Mouse (Mus musculus) heart, postnatal 0 days (tissue): ENCODE results near the gene Ntn1. TPM values are rescaled to one million over a fixed set of nuclear protein-coding genes. Genes with fewer than 3 reads are reported as not detected.

ENCODE experiments used
- ATAC-seq: fragments of 200-750 bp; cut with Nextera tagmentation; 2 replicates; pipeline ENCODE4 v1.8.0; 2017; ENCODE audit warnings: low read depth, moderate number of reproducible peaks, moderate library complexity; ENCODE audit not compliant: insufficient read depth
- DNase-seq: peaks from one replicate; pipeline ENCODE4 v3.0.0-alpha.2; 2016; ENCODE audit warnings: low spot score
- H3K27ac ChIP-seq: fragments of 300-500 bp; sonication (generic); 2 replicates; pipeline ENCODE4 v1.5.1; 2014; ENCODE audit warnings: low read depth, mild to moderate bottlenecking
- H3K27me3 ChIP-seq: fragments of 300-500 bp; sonication (generic); 2 replicates; pipeline ENCODE4 v1.6.1; 2014; ENCODE audit warnings: low read length, mixed read lengths; ENCODE audit not compliant: control insufficient read depth, insufficient read depth
- H3K36me3 ChIP-seq: fragments of 300-500 bp; sonication (generic); replicated peaks from 2 replicates; pipeline ENCODE4 v1.6.1; 2014; ENCODE audit warnings: low read length, mixed read lengths; ENCODE audit not compliant: control insufficient read depth, insufficient read depth
- H3K4me1 ChIP-seq: fragments of 300-500 bp; sonication (generic); 2 replicates; pipeline ENCODE4 v1.6.1; 2014; ENCODE audit warnings: antibody characterized with exemption; ENCODE audit not compliant: control insufficient read depth, insufficient read depth
- H3K4me2 ChIP-seq: fragments of 300-500 bp; sonication (generic); 2 replicates; pipeline ENCODE4 v1.6.1; 2014; ENCODE audit warnings: low read depth, mild to moderate bottlenecking, low read length, moderate library complexity
- H3K4me3 ChIP-seq: fragments of 300-500 bp; sonication (generic); 2 replicates; pipeline ENCODE4 v1.5.1; 2014; ENCODE audit warnings: low read depth, low read length
- H3K9ac ChIP-seq: fragments of 300-500 bp; sonication (generic); replicated peaks from 2 replicates; pipeline ENCODE4 v1.6.1; 2014; ENCODE audit warnings: low read depth, low read length, mixed read lengths
- H3K9me3 ChIP-seq: fragments of 300-500 bp; sonication (generic); replicated peaks from 2 replicates; pipeline ENCODE4 v1.6.1; 2016; ENCODE audit warnings: low read length; ENCODE audit not compliant: control insufficient read depth
- CTCF ChIP-seq: IDR thresholded peaks from 2 replicates; pipeline ENCODE4 v1.5.1; 2016; ENCODE audit warnings: antibody characterized with exemption, control low read depth, low read depth
- EP300 ChIP-seq: IDR thresholded peaks from 2 replicates; pipeline ENCODE4 v1.6.1; 2016; ENCODE audit warnings: antibody characterized with exemption, low read depth
- WGBS: fragments of 180-500 bp; shearing (Covaris S2); extraction: QIAGEN DNeasy Blood & Tissue Kit; methylation state at CpG from one replicate; pipeline ENCODE4 v1.1.7; 2014; 5-methylcytosine and 5-hydroxymethylcytosine counted together
- polyA plus RNA-seq: library from polyadenylated mRNA; unstranded; fragments of >200 nt; fragmentation: Nextera tagmentation; extraction: Ambion mirVana; gene quantifications from 2 replicates; pipeline ENCODE4 v1.2.1, GENCODE M21; 2015
- total RNA-seq: library from RNA; depleted of rRNA; stranded (reverse); fragments of >200 nt; gene quantifications from 2 replicates; pipeline ENCODE4 v1.2.3, GENCODE M21; 2014; ENCODE audit warnings: low replicate concordance

Gene Ntn1
- total and polyA plus RNA-seq, 2 experiments from 2014 or later = 24.8 to 117 TPM

GRCm38 (mm10) chr11:68405576-68405975 is 5.0 kb upstream of the Ntn1 start:
- Histone ChIP-seq H3K27ac (no peak overlapping the region), H3K9ac (no peak overlapping the region), H3K27me3 (0 out of 2 replicates have a peak, but pooled peaks cover 7% of the 10 kb centered on the region), H3K9me3 (no peaks in the 10 kb centered on the region), H3K4me3 (no peak overlapping the region), H3K4me2 (no peak overlapping the region), H3K4me1 (no peaks in the 10 kb centered on the region), H3K36me3 (no peaks in the 10 kb centered on the region)
- 81% methylated on average over 8 of the region's 8 CpGs for WGBS
- TF ChIP-seq CTCF = no peak
- no peak for TF ChIP-seq EP300
- no peak for ATAC-seq
- DNase-seq = no peak

GRCm38 (mm10) chr11:68404185-68404584 is 3.6 kb upstream of the Ntn1 start:
- Histone ChIP-seq H3K4me3 (no peak overlapping the region), H3K4me1 (peaks cover under 1% of the 10 kb centered on the region; the same call in 1 of the 2 replicates), H3K27ac (no peak overlapping the region), H3K9ac (no peak overlapping the region), H3K36me3 (no peaks in the 10 kb centered on the region), H3K4me2 (no peak overlapping the region), H3K9me3 (no peaks in the 10 kb centered on the region), H3K27me3 (peaks cover 7% of the 10 kb centered on the region; the same call in 1 of the 2 replicates)
- TF ChIP-seq CTCF (peak; percentile 29), EP300 (no peak)
- 52% methylated on average over 4 of the region's 4 CpGs for WGBS
- DNase-seq (no peak), ATAC-seq (no peak)

GRCm38 (mm10) chr11:68401428-68401827 is 805 bp upstream of the Ntn1 start:
- peaks cover 4% of the 10 kb centered on the region; the same call in 1 of the 2 replicates for H3K4me1 ChIP-seq
- H3K9me3 ChIP-seq = no peaks in the 10 kb centered on the region
- ATAC-seq (no peak), DNase-seq (no peak)
- no peak overlapping the region for H3K4me2 ChIP-seq
- no peak overlapping the region for H3K27ac ChIP-seq
- no peak for TF ChIP-seq EP300
- TF ChIP-seq CTCF = no peak
- WGBS = 50% methylated on average over 5 of the region's 5 CpGs
- H3K36me3 ChIP-seq = no peaks in the 10 kb centered on the region
- H3K27me3 ChIP-seq = peaks cover 20% of the 10 kb centered on the region
- H3K4me3 ChIP-seq = no peak overlapping the region
- no peak overlapping the region for H3K9ac ChIP-seq

GRCm38 (mm10) chr11:68400021-68400671 is 477 bp downstream of the Ntn1 start:
- Histone ChIP-seq H3K27me3 (peaks cover 25% of the 10 kb centered on the region), H3K27ac (peak overlapping the region; percentile 74), H3K4me1 (peaks cover 4% of the 10 kb centered on the region; the same call in 1 of the 2 replicates), H3K4me2 (peak overlapping the region; percentile 88), H3K36me3 (no peaks in the 10 kb centered on the region), H3K9me3 (no peaks in the 10 kb centered on the region), H3K9ac (peak overlapping the region; percentile 68), H3K4me3 (peak overlapping the region; percentile 61)
- ATAC-seq = peak; percentile 76
- TF ChIP-seq EP300 = no peak
- TF ChIP-seq CTCF = peak; percentile 39
- DNase-seq = peak; percentile 61
- under 1% methylated on average over 49 of the region's 57 CpGs for WGBS

- no peaks in the 10 kb centered on the region for H3K36me3 ChIP-seq
These were observed 1.0 kb downstream of the Ntn1 start for GRCm38 (mm10) chr11:68399548-68400020.

More at GRCm38 (mm10) chr11:68399548-68400020, 1.0 kb downstream of the Ntn1 start:
- peaks cover 4% of the 10 kb centered on the region; the same call in 1 of the 2 replicates for H3K4me1 ChIP-seq
- peak overlapping the region; percentile 74 for H3K27ac ChIP-seq
- under 1% methylated on average over 33 of the region's 47 CpGs for WGBS
- no peak for DNase-seq
- peaks cover 27% of the 10 kb centered on the region for H3K27me3 ChIP-seq
- no peaks in the 10 kb centered on the region for H3K9me3 ChIP-seq
- H3K4me3 ChIP-seq = peak overlapping the region; percentile 61
- H3K9ac ChIP-seq = peak overlapping the region; percentile 68
- peak; percentile 53 for ATAC-seq
- peak overlapping the region; percentile 88 for H3K4me2 ChIP-seq
- no peak for TF ChIP-seq EP300
- no peak for TF ChIP-seq CTCF
